Mouse (Mus musculus) hindbrain, postnatal 0 days (tissue): ENCODE results near the gene Golgb1. TPM values are rescaled to one million over a fixed set of nuclear protein-coding genes. Genes with fewer than 3 reads are reported as not detected.

Experiments used
- ATAC-seq: fragments of 200-750 bp; cut with Nextera tagmentation; 2 replicates; pipeline ENCODE4 v1.8.0; 2017; ENCODE audit warnings: mild to moderate bottlenecking, moderate TSS enrichment, moderate library complexity
- DNase-seq: peaks from one replicate; pipeline ENCODE4 v3.0.0-alpha.2; 2015; ENCODE audit warnings: low spot score
- H3K27ac ChIP-seq: fragments of 300-500 bp; sonication (generic); 2 replicates; pipeline ENCODE4 v1.5.1; 2014; ENCODE audit warnings: mild to moderate bottlenecking
- H3K27me3 ChIP-seq: fragments of 300-500 bp; sonication (generic); 2 replicates; pipeline ENCODE4 v1.6.1; 2014; ENCODE audit warnings: low read length, mixed read lengths; ENCODE audit not compliant: insufficient read depth
- H3K36me3 ChIP-seq: fragments of 300-500 bp; sonication (generic); 2 replicates; pipeline ENCODE4 v1.6.1; 2014; ENCODE audit warnings: low read length, mixed read lengths; ENCODE audit not compliant: insufficient read depth
- H3K4me1 ChIP-seq: fragments of 300-500 bp; sonication (generic); 2 replicates; pipeline ENCODE4 v1.6.1; 2014; ENCODE audit warnings: antibody characterized with exemption, low read length, mixed read lengths; ENCODE audit not compliant: insufficient read depth
- H3K4me2 ChIP-seq: fragments of 300-500 bp; sonication (generic); 2 replicates; pipeline ENCODE4 v1.6.1; 2014; ENCODE audit warnings: low read depth, mild to moderate bottlenecking, low read length, moderate library complexity, mixed read lengths
- H3K4me3 ChIP-seq: fragments of 300-500 bp; sonication (generic); 2 replicates; pipeline ENCODE4 v1.5.1; 2014; ENCODE audit warnings: low read length
- H3K9ac ChIP-seq: fragments of 300-500 bp; sonication (generic); replicated peaks from 2 replicates; pipeline ENCODE4 v1.6.1; 2014; ENCODE audit warnings: mild to moderate bottlenecking, low read length, moderate library complexity, mixed read lengths
- H3K9me3 ChIP-seq: fragments of 300-500 bp; sonication (generic); 2 replicates; pipeline ENCODE4 v1.6.1; 2016; ENCODE audit warnings: low read length, mixed read lengths
- CTCF ChIP-seq: IDR thresholded peaks from 2 replicates; pipeline ENCODE4 v1.5.1; 2016; ENCODE audit warnings: antibody characterized with exemption, control low read depth, low read depth
- WGBS: fragments of 180-500 bp; shearing (Covaris S2); extraction: QIAGEN DNeasy Blood & Tissue Kit; methylation state at CpG from one replicate; pipeline ENCODE4 v1.1.7; 2014; 5-methylcytosine and 5-hydroxymethylcytosine counted together
- polyA plus RNA-seq: library from polyadenylated mRNA; unstranded; fragments of >200 nt; fragmentation: Nextera tagmentation; extraction: Ambion mirVana; gene quantifications from 2 replicates; pipeline ENCODE4 v1.2.1, GENCODE M21; 2015
- total RNA-seq: library from RNA; depleted of rRNA; stranded (reverse); fragments of >200 nt; gene quantifications from 2 replicates; pipeline ENCODE4 v1.2.3, GENCODE M21; 2014; rRNA removed

The Golgb1 gene
- total and polyA plus RNA-seq, 2 experiments from 2014 or later: 53.2 to 90.5 TPM

- Histone ChIP-seq H3K36me3 (no peaks in the 10 kb centered on the region), H3K27ac (no peak overlapping the region), H3K27me3 (no peaks in the 10 kb centered on the region), H3K9me3 (no peaks in the 10 kb centered on the region), H3K4me2 (no peak overlapping the region), H3K9ac (no peak overlapping the region), H3K4me3 (no peak overlapping the region), H3K4me1 (no peaks in the 10 kb centered on the region)
- no peak for ATAC-seq
- 63% methylated on average over 4 of the region's 4 CpGs for WGBS
- no peak for TF ChIP-seq CTCF
- DNase-seq: no peak
These were observed 72.8 kb downstream of the Golgb1 start for GRCm38 (mm10) chr16:36947646-36948197.

GRCm38 (mm10) chr16:36949614-36950336, 74.8 kb downstream of the Golgb1 start:
- TF ChIP-seq CTCF: no peak
- DNase-seq: peak; percentile 15
- no peaks in the 10 kb centered on the region for H3K4me1 ChIP-seq

GRCm38 (mm10) chr16:36951029-36951428, 76.1 kb downstream of the Golgb1 start:
- Histone ChIP-seq H3K4me2 (no peak overlapping the region), H3K9ac (no peak overlapping the region), H3K27ac (no peak overlapping the region), H3K4me3 (no peak overlapping the region), H3K36me3 (no peaks in the 10 kb centered on the region), H3K4me1 (no peaks in the 10 kb centered on the region), H3K9me3 (no peaks in the 10 kb centered on the region), H3K27me3 (no peaks in the 10 kb centered on the region)
- WGBS: 26% methylated on average over 4 of the region's 4 CpGs
- DNase-seq (peak; percentile 68), ATAC-seq (peak; percentile 59)
- TF ChIP-seq CTCF: no peak

More at GRCm38 (mm10) chr16:36949614-36950336, 74.8 kb downstream of the Golgb1 start:
- Histone ChIP-seq H3K9me3 (no peaks in the 10 kb centered on the region), H3K36me3 (no peaks in the 10 kb centered on the region), H3K27me3 (no peaks in the 10 kb centered on the region), H3K4me3 (no peak overlapping the region), H3K4me2 (no peak overlapping the region), H3K9ac (no peak overlapping the region), H3K27ac (no peak overlapping the region)
- 0 out of 2 replicates have a peak, but pooled peaks have one; percentile 24 for ATAC-seq
- 57% methylated on average over 8 of the region's 8 CpGs for WGBS

DNA sequence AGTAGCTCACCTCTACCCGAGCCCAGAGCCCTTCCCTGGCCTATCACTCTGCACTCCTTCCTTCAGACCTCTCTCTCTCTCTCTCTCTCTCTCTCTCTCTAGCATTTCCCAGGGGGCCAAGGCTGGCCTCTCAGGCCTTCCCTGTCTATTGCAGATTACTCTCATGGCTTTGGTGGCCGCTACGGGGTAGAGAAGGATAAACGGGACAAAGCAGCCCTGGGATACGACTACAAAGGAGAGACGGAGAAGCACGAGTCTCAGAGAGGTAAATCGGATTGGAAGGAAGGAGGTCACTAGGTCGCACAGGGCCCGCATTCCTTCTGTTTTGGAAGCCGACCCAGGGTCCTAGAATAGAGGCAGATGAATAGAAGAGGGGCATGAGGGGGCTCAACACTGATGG, 80.2 kb downstream of the Golgb1 start:
- no peak overlapping the region for H3K27ac ChIP-seq
- no peak overlapping the region for H3K4me2 ChIP-seq
- no peaks in the 10 kb centered on the region for H3K27me3 ChIP-seq
- H3K4me3 ChIP-seq: no peak overlapping the region
- no peak for ATAC-seq
- H3K4me1 ChIP-seq: no peaks in the 10 kb centered on the region
- H3K9ac ChIP-seq: no peak overlapping the region
- H3K36me3 ChIP-seq: no peaks in the 10 kb centered on the region
- H3K9me3 ChIP-seq: no peaks in the 10 kb centered on the region
- WGBS: 47% methylated on average over 11 of the region's 11 CpGs
- no peak for DNase-seq
- TF ChIP-seq CTCF: no peak

DNA sequence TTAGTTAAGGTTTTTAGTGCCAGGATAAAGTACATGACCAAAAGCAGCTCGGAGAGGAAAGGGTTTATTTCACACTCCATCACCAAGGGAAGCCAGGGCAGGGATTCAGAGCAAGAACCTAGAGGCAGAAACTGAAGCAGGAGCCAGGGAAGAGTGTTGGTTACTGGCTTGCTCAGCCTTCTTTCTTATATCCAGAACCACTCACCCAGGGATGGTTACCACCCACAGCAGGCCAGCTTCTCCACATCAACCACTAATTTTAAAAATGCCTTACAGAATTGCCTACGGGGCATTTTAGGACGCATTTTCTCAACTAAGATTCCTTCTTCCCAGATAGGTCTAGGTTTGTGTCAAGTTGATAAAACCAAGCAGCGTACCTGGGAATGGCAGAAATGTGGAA, 88.5 kb downstream of the Golgb1 start:
- H3K4me1 ChIP-seq: no peaks in the 10 kb centered on the region
- no peaks in the 10 kb centered on the region for H3K9me3 ChIP-seq
- no peak overlapping the region for H3K4me3 ChIP-seq
- H3K9ac ChIP-seq: no peak overlapping the region
- no peak overlapping the region for H3K4me2 ChIP-seq
- ATAC-seq (no peak), DNase-seq (no peak)
- no peak overlapping the region for H3K27ac ChIP-seq
- WGBS: 85% methylated on average over 4 of the region's 4 CpGs
- no peaks in the 10 kb centered on the region for H3K27me3 ChIP-seq
- TF ChIP-seq CTCF: no peak
- no peaks in the 10 kb centered on the region for H3K36me3 ChIP-seq

DNA sequence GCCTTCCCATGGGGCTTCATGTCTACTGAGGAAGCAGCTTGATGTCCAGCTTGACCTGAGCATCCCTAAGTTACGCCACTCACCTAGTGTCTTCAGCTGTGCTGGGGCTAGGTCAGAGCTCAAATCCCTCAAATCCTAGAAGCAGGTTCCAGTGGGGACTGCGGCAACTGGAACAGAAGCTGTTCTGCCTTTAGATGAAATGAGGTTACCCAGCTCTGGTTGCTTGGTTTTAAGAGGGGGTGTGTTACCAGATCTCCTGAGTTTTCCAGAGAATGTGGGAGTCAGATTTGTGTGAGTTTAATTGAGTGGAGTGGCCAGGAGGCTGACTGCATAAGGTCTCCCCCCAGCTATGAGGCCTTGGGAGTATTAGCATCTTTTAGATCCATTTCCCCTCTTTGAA, 104.2 kb downstream of the Golgb1 start:
- H3K27ac ChIP-seq: no peak overlapping the region
- H3K4me3 ChIP-seq: no peak overlapping the region
- H3K9me3 ChIP-seq: no peaks in the 10 kb centered on the region
- no peak overlapping the region for H3K9ac ChIP-seq
- DNase-seq (no peak), ATAC-seq (no peak)
- TF ChIP-seq CTCF: no peak
- 96% methylated on average over 2 of the region's 2 CpGs for WGBS
- H3K4me1 ChIP-seq: no peaks in the 10 kb centered on the region
- H3K36me3 ChIP-seq: no peaks in the 10 kb centered on the region
- H3K27me3 ChIP-seq: no peaks in the 10 kb centered on the region
- H3K4me2 ChIP-seq: no peak overlapping the region

Other genes with a start within 250 kb of the Golgb1 start
- 0.58 and 1.2 TPM in 2 replicates for gene Cd86, start 209.1 kb upstream of the Golgb1 start, total RNA-seq
- 1.9 and 2.1 TPM in 2 replicates for gene Cd86, start 209.1 kb upstream of the Golgb1 start, polyA plus RNA-seq
- gene Ildr1, start 181.2 kb upstream of the Golgb1 start, total RNA-seq: 1.1 and 1.8 TPM in 2 replicates
- gene Ildr1, start 181.2 kb upstream of the Golgb1 start, polyA plus RNA-seq: 0.81 and 1.2 TPM in 2 replicates
- gene Slc15a2, start 90.2 kb upstream of the Golgb1 start, total RNA-seq: 30.3 and 58.7 TPM in 2 replicates
- 25.5 and 31.7 TPM in 2 replicates for gene Slc15a2, start 90.2 kb upstream of the Golgb1 start, polyA plus RNA-seq
- 17.3 and 23.0 TPM in 2 replicates for gene Iqcb1, start 46.8 kb upstream of the Golgb1 start, total RNA-seq
- gene Iqcb1, start 46.8 kb upstream of the Golgb1 start, polyA plus RNA-seq: 55.6 and 65.5 TPM in 2 replicates
- 0.16 TPM in 1 of 2 replicates, not detected in the other for gene Eaf2, start 137 bp upstream of the Golgb1 start, total RNA-seq
- 1.2 and 1.4 TPM in 2 replicates for gene Eaf2, start 137 bp upstream of the Golgb1 start, polyA plus RNA-seq
- 0.78 and 1.7 TPM in 2 replicates for gene Hcls1, start 59.8 kb downstream of the Golgb1 start, total RNA-seq
- 2.1 and 2.2 TPM in 2 replicates for gene Hcls1, start 59.8 kb downstream of the Golgb1 start, polyA plus RNA-seq
- 0.05 and 0.25 TPM in 2 replicates for gene Fbxo40, start 115.3 kb downstream of the Golgb1 start, total RNA-seq
- gene Fbxo40, start 115.3 kb downstream of the Golgb1 start, polyA plus RNA-seq: 0.30 and 0.39 TPM in 2 replicates
- 1.6 and 3.7 TPM in 2 replicates for gene Polq, start 136.6 kb downstream of the Golgb1 start, total RNA-seq
- 2.2 TPM in 2 replicates for gene Polq, start 136.6 kb downstream of the Golgb1 start, polyA plus RNA-seq